Mouse (Mus musculus) ES-Bruce4 (cell line): ENCODE results near the gene Frem2.

Experiments used
- CTCF ChIP-seq: IDR thresholded peaks from one replicate; pipeline ENCODE4 v1.8.1; 2011; ENCODE audit warnings: low read depth, low read length
- POLR2A ChIP-seq: IDR thresholded peaks from one replicate; pipeline ENCODE4 v1.8.1; 2011; ENCODE audit warnings: low read length; ENCODE audit not compliant: insufficient read depth

DNA sequence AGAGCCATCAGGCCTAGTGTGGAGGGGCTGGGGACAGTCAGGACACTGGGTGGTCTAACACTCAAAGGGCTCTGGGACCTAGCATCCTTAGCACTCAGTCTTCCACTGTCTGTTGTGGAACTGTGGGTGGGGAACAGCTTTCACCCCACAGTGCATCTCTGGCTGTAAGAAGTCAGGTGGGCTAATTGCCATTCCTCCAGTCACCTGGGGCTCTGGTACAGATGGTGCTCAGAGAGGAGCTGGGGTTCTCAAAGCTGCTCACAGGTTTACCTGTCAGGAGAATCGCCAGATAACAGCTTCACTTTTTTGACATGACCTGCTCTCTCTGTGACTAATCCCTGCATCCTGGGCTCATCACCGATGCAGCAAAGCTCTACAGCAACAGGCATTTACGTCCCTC lies 46.0 kb downstream of the Frem2 start:
- no peak for TF ChIP-seq CTCF
- no peak for TF ChIP-seq POLR2A
